Mouse (Mus musculus): ENCODE measurements around the gene Ncor2.

DNA sequence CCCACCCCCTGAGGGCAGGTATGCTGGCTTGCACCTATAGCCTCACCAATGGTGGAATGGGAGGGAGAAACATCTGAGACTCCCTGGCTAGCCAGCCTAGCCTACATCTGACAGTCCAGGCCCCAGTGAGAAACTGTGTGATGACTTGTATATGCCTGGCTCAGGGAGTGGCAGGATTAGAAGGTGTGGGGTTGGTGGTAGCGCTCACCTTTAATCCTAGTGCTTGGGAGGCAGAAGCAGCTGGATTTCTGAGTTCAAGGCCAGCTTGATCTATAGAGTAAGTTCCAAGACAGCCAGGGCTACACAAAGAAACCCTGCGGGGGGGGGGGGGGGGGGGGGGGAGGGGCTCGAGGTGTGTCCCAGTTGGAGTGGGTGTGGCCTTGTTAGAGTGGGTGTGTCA, 16.6 kb downstream of the Ncor2 start:
- no peak for TF ChIP-seq CTCF (IDR thresholded peaks at IDR 0.05; ENCODE audit: control insufficient read depth, insufficient read depth, low read length)
- no peak for TF ChIP-seq POLR2A (IDR thresholded peaks at IDR 0.05; ENCODE audit: borderline replicate concordance, control insufficient read depth, low read depth, low read length)
